Mouse (Mus musculus) midbrain, embryonic 14.5 days (tissue): ENCODE results near the gene Fbxl22. TPM values are rescaled to one million over a fixed set of nuclear protein-coding genes. Genes with fewer than 3 reads are reported as not detected.

Experiments
- ATAC-seq: fragments of 200-750 bp; cut with Nextera tagmentation; 2 replicates; pipeline ENCODE4 v1.8.0; 2017; ENCODE audit warnings: moderate number of reproducible peaks, moderate library complexity; ENCODE audit not compliant: low FRiP score, low TSS enrichment
- DNase-seq: peaks from one replicate; pipeline ENCODE4 v3.0.0-alpha.2; 2015
- H3K27ac ChIP-seq: fragments of 300-500 bp; sonication (generic); replicated peaks from 2 replicates; pipeline ENCODE4 v1.5.1; 2014; ENCODE audit warnings: mild to moderate bottlenecking, low read depth, low read length, moderate library complexity
- H3K27me3 ChIP-seq: fragments of 300-500 bp; sonication (generic); 2 replicates; pipeline ENCODE4 v1.6.1; 2014; ENCODE audit warnings: low read length, control low read depth, mixed read lengths; ENCODE audit not compliant: control insufficient read depth, insufficient read depth
- H3K36me3 ChIP-seq: fragments of 300-500 bp; sonication (generic); 2 replicates; pipeline ENCODE4 v1.6.1; 2014; ENCODE audit warnings: low read length, control low read depth; ENCODE audit not compliant: control insufficient read depth, insufficient read depth
- H3K4me1 ChIP-seq: fragments of 300-500 bp; sonication (generic); 2 replicates; pipeline ENCODE4 v1.6.1; 2014; ENCODE audit warnings: mild to moderate bottlenecking, antibody characterized with exemption, low read length, control low read depth; ENCODE audit not compliant: control insufficient read depth, insufficient read depth
- H3K4me2 ChIP-seq: fragments of 300-500 bp; sonication (generic); 2 replicates; pipeline ENCODE4 v1.6.1; 2014; ENCODE audit warnings: mild to moderate bottlenecking, low read length, moderate library complexity
- H3K4me3 ChIP-seq: fragments of 300-500 bp; sonication (generic); replicated peaks from 2 replicates; pipeline ENCODE4 v1.5.1; 2014; ENCODE audit warnings: low read depth, low read length
- H3K9ac ChIP-seq: fragments of 300-500 bp; sonication (generic); replicated peaks from 2 replicates; pipeline ENCODE4 v1.6.1; 2014; ENCODE audit warnings: mild to moderate bottlenecking, low read length, moderate library complexity
- H3K9me3 ChIP-seq: fragments of 300-500 bp; sonication (generic); 2 replicates; pipeline ENCODE4 v1.6.1; 2016; ENCODE audit warnings: low read length, control low read depth, mixed read lengths; ENCODE audit not compliant: control insufficient read depth
- WGBS: fragments of 180-500 bp; shearing (Covaris S2); extraction: QIAGEN DNeasy Blood & Tissue Kit; methylation state at CpG from one replicate; pipeline ENCODE4 v1.1.7; 2014; 5-methylcytosine and 5-hydroxymethylcytosine counted together
- polyA plus RNA-seq: library from polyadenylated mRNA; unstranded; fragments of >200 nt; fragmentation: Nextera tagmentation; extraction: Ambion mirVana; gene quantifications from 2 replicates; pipeline ENCODE4 v1.2.1, GENCODE M21; 2014

The Fbxl22 gene
- 1.5 and 1.9 TPM in 2 replicates for polyA plus RNA-seq

DNA sequence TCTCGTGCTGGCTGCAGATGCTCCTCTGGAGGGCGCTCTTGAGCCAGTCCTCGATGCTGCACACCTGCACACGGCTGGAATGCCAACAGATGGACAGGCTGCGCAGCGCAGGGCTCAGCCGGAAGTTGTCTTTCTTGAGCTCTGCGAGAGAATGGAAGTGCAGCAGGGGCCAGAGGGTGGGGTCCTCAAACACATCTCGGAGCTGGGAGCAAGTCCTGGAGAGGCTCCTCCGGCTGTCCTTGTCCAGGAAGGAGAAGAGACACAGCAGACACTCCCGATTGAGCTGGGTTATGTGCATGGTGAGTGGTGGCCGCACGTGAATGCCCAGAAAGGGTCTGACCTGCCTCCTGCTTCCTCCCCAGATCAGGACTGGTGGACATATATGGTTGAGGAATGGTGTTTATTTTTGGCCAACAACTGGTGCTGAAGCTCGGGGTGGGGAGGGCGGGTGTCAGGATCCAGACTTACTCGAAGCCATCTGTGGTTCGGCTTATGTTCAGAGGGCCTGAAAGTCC is at the start of gene Fbxl22:
Fbxl22 (minus strand) TSS at position 338 of the 515 bp plus-strand sequence.
- Histone ChIP-seq H3K9me3 (no peaks in the 10 kb centered on the region), H3K4me2 (no peak within 1 kb of the TSS), H3K4me3 (no peak within 1 kb of the TSS), H3K36me3 (peaks cover 63% of the 10 kb centered on the region), H3K9ac (no peak within 1 kb of the TSS), H3K4me1 (peaks cover 12% of the 10 kb centered on the region), H3K27ac (no peak within 1 kb of the TSS; the same call in 1 of the 2 replicates), H3K27me3 (no peaks in the 10 kb centered on the region)
- WGBS: 79% methylated on average over 17 of the region's 17 CpGs
- ATAC-seq (no peak), DNase-seq (peak; percentile 65)

DNA sequence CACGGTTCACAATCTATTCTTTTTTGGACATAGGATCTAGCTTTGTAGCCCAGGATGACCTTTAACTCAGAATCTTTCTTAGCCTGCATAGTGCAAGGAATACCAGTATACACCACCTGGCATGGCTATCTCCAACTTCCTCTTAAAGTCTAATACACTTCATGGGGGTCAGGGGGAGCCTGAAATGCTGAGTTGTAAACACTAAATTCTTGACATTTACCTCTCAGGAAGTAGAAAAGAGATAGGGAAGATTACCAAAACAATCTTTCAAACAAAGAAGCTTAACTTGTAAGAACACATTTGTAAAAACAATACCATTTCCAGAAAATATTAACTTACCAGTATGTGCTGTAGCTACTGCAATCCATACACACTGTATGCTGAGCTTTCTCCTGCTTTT is 47.8 kb upstream of the Fbxl22 start:
- DNase-seq: no peak
- WGBS: 87% methylated on average over 1 of the region's 1 CpGs
- Histone ChIP-seq H3K9ac (no peak overlapping the region), H3K27me3 (no peaks in the 10 kb centered on the region), H3K4me3 (no peak overlapping the region), H3K36me3 (0 out of 2 replicates have a peak, but pooled peaks cover 2% of the 10 kb centered on the region), H3K27ac (no peak overlapping the region), H3K9me3 (no peaks in the 10 kb centered on the region), H3K4me2 (no peak overlapping the region), H3K4me1 (0 out of 2 replicates have a peak, but pooled peaks cover 4% of the 10 kb centered on the region)
- no peak for ATAC-seq

DNA sequence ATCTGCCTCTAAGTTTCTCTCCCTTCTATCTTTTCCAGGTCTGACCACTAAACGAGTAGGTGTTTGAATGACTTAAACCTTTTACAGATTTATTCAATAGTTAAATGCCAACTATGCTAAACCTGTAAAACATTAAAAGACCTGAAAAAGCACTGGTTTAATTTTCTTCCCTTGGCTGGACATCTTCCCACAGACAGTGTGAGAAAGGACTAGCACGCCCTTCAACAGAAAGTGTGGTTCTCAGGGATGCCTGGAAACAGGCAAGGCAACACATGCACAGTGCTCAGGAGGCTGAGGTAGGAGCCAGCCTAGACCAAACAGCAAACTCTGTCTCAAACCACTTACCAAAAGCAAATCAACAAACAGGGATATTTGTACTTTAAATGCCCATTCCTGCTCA is 47.1 kb upstream of the Fbxl22 start:
- Histone ChIP-seq H3K36me3 (0 out of 2 replicates have a peak, but pooled peaks cover 2% of the 10 kb centered on the region), H3K4me3 (no peak overlapping the region), H3K4me1 (0 out of 2 replicates have a peak, but pooled peaks cover 4% of the 10 kb centered on the region), H3K9ac (no peak overlapping the region), H3K27ac (no peak overlapping the region), H3K9me3 (no peaks in the 10 kb centered on the region), H3K4me2 (no peak overlapping the region), H3K27me3 (no peaks in the 10 kb centered on the region)
- WGBS: 97% methylated on average over 2 of the region's 2 CpGs
- no peak for DNase-seq
- ATAC-seq: no peak

DNA sequence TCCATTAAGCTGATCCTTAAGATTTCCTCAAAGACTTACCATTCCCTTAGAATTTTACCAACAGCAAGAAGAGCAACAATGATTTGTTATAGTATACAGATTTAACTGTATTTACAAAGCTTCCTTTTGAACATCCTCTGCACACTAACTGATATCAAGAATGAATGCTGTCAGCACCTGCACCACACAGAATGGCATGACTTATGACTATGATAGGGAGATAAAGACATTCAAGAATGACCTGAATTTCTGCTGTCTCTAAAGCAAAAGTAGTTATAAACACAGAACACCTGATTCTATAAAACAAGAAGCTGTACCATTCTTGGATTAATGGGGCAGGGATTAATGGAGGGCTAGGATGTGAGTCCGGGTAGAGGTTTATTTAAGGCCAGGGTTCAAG is 46.3 kb upstream of the Fbxl22 start:
- no peak overlapping the region for H3K4me3 ChIP-seq
- no peak for DNase-seq
- H3K27ac ChIP-seq: 0 out of 2 replicates have a peak overlapping the region, but pooled peaks have one; percentile 27
- H3K36me3 ChIP-seq: 0 out of 2 replicates have a peak, but pooled peaks cover 2% of the 10 kb centered on the region
- H3K27me3 ChIP-seq: no peaks in the 10 kb centered on the region
- 0 out of 2 replicates have a peak, but pooled peaks cover 4% of the 10 kb centered on the region for H3K4me1 ChIP-seq
- 63% methylated on average over 1 of the region's 1 CpGs for WGBS
- no peak overlapping the region for H3K4me2 ChIP-seq
- no peak for ATAC-seq
- H3K9ac ChIP-seq: no peak overlapping the region
- no peaks in the 10 kb centered on the region for H3K9me3 ChIP-seq

DNA sequence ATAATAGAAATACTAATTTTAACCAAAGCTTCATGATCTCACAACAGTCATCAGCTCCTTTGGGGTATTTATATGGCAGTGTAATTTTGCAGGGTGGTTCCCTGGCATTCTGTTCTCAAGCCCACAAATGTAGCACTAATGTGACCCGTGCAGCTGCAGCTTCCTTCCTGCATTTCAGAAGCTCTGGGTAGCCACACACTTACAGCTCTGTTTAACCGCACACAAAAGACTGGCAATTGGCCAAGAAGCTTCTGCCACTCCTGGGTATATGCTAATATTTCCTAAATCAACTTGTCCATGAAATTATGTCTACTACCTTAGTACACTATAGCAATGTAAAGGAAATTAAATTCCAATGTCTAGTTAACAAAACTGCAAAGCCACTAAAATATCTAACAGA is 45.9 kb upstream of the Fbxl22 start:
- Histone ChIP-seq H3K9me3 (no peaks in the 10 kb centered on the region), H3K4me3 (no peak overlapping the region), H3K36me3 (0 out of 2 replicates have a peak, but pooled peaks cover 2% of the 10 kb centered on the region), H3K9ac (no peak overlapping the region), H3K27me3 (no peaks in the 10 kb centered on the region), H3K27ac (peak overlapping the region; percentile 33; the same call in 1 of the 2 replicates), H3K4me2 (no peak overlapping the region), H3K4me1 (0 out of 2 replicates have a peak, but pooled peaks cover 4% of the 10 kb centered on the region)
- DNase-seq (peak; percentile 85), ATAC-seq (no peak)
- 19% methylated on average over 2 of the region's 2 CpGs for WGBS

DNA sequence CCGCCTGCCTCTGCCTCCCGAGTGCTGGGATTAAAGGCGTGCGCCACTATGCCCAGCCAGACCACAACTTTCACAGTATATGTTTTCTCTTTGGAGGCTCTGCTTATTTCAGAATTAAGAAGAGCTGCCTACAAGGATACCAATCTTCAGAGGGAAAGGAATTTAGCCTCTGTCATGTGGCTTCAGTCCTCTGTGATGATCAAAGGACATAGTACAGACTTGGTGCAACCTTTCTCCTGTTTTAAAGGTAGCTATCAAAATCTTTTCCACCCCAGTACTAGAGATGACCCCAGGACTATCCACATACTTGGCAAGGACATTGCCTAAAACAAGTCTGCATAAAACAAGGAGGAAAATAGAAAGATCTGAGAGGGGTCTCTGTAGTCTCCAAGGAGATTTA is 44.6 kb upstream of the Fbxl22 start:
- Histone ChIP-seq H3K9me3 (no peaks in the 10 kb centered on the region), H3K36me3 (0 out of 2 replicates have a peak, but pooled peaks cover 2% of the 10 kb centered on the region), H3K4me2 (no peak overlapping the region), H3K4me1 (0 out of 2 replicates have a peak, but pooled peaks cover 4% of the 10 kb centered on the region), H3K9ac (no peak overlapping the region), H3K27ac (no peak overlapping the region), H3K27me3 (no peaks in the 10 kb centered on the region), H3K4me3 (no peak overlapping the region)
- DNase-seq: no peak
- no peak for ATAC-seq
- WGBS: 95% methylated on average over 4 of the region's 4 CpGs

DNA sequence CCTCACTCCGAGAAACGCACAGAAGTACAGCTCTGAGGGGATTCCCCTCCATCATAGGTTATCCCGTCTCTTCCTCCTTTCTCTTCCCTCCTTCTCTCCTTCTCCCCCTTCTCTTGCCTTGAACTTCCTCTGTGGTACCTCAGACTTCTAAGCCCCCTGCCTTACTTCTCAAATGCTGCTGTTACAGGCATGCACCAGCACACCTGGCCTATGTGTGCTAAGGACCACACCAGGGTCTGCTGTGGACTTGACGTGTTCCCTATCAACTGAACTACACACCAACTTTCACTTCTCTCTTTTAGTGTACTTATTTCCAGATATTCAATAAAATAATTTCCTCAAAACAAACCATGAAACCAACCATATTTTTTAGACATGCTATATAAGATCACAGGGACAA is 28.4 kb upstream of the Fbxl22 start:
- H3K4me3 ChIP-seq: no peak overlapping the region
- ATAC-seq (no peak), DNase-seq (no peak)
- no peak overlapping the region for H3K27ac ChIP-seq
- H3K9ac ChIP-seq: no peak overlapping the region
- no peaks in the 10 kb centered on the region for H3K9me3 ChIP-seq
- no peaks in the 10 kb centered on the region for H3K4me1 ChIP-seq
- no peak overlapping the region for H3K4me2 ChIP-seq
- 94% methylated on average over 4 of the region's 4 CpGs for WGBS
- H3K36me3 ChIP-seq: peaks cover 75% of the 10 kb centered on the region
- no peaks in the 10 kb centered on the region for H3K27me3 ChIP-seq

DNA sequence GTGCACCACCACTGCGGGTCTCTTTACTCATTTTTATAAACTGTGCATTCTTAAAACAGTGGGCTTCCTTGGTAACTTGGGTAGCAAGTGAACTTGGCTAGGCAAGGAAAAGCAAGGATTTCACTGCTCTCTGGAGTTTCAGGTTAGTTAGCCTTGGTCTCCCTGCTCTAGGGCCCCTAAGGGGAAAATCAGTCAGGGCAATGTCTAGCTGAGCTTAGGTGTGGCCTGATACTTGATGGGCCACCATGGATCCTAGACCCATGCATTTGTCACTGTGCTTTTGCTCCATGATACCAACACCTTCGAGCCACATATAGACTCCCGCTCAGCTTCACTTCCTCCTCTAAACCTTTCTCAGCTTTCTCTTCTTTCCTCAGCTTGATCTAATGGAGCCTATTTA is 7.2 kb upstream of the Fbxl22 start:
- DNase-seq: no peak
- Histone ChIP-seq H3K27me3 (no peaks in the 10 kb centered on the region), H3K4me2 (no peak overlapping the region), H3K36me3 (peaks cover 78% of the 10 kb centered on the region), H3K9ac (no peak overlapping the region), H3K9me3 (no peaks in the 10 kb centered on the region), H3K4me1 (no peaks in the 10 kb centered on the region), H3K4me3 (no peak overlapping the region), H3K27ac (no peak overlapping the region)
- no peak for ATAC-seq
- 98% methylated on average over 3 of the region's 3 CpGs for WGBS

DNA sequence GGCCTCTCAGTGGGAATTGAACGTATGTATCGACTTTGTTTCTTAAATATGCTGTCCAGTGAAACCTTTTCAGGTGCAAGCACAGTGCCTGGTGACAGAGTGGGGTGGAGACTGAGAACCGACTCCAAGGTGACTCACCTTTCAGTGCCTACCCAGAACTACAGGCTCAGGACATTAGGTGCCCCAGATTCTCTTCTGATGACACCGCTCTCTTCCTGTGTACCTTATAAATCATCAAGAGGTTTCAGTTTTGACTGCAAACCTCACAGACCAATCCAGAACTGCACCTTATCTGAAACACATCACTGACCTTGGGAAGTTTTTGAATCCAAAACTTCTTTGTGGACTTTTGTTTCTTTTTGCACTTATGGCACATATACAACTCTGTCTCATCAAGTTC is 5.9 kb upstream of the Fbxl22 start:
- WGBS: 96% methylated on average over 4 of the region's 4 CpGs
- Histone ChIP-seq H3K4me1 (no peaks in the 10 kb centered on the region), H3K36me3 (peaks cover 78% of the 10 kb centered on the region)

More for the DNA sequence above, 5.9 kb upstream of the Fbxl22 start:
- Histone ChIP-seq H3K9ac (no peak overlapping the region), H3K9me3 (no peaks in the 10 kb centered on the region), H3K4me2 (no peak overlapping the region), H3K4me3 (no peak overlapping the region), H3K27ac (no peak overlapping the region), H3K27me3 (no peaks in the 10 kb centered on the region)
- ATAC-seq: no peak
- DNase-seq: no peak
